Mouse (Mus musculus): ENCODE measurements around the gene Tomm20.
"Not testable (repeated sequence)": the region's sequence is repeated elsewhere in the genome, so short reads cannot be mapped to it uniquely, and the experiment has no call there.

The Tomm20 gene

DNA sequence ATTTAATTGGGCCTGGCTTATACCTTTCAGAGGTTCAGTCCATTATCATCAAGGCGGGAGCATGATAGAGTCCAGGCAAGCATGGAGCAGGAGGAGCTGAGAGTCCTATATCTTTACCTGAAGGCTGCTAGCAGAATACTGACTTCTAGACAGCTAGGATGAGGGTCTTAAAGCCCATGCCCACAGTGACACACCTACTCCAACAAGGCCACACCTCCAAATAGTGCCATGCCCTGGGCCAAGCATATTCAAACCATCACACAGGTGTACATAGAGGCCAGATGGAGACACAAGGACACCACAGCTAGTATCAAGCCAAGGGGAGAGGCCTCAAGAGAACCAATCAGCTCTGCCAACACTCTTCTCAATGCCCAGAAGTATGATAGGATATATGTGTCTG lies 63.1 kb downstream of the Tomm20 start:
- not testable (repeated sequence) for DNase-seq

DNA sequence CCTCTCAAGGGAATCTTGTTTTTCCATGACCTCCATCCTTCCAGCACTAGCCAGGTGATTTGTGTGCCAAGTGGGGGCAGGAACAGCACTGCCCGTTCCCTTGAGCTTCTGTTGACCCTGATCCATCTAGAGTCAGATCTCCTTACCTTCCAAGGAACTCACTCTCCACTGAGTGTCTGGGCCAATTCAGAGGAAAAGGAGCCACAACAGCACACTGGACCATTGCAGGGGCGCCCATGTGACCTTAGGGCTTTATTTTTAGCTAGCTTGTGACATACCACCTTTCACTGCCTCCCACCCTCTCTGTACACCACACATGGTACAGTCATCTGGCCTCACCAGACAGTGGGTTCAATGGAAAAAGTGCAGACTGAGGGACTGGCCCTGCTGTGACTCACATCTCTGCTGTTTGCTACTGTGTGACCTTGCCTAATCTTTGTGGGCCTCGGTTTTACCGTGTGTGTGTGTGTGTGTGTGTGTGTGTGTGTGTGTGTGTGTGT lies 64.0 kb downstream of the Tomm20 start:
- DNase-seq = no peak

All from cerebellum, postnatal 36 days (tissue).